Mouse (Mus musculus) MEL-GATA-1-ER (cell line): ENCODE results near the gene Btd.
"Not testable (repeated sequence)": the region's sequence is repeated elsewhere in the genome, so short reads cannot be mapped to it uniquely, and the experiment has no call there.

Experiments used
- DNase-seq: peaks from one replicate; pipeline ENCODE4 v3.0.0-alpha.2; 2012; ENCODE audit warnings: low read depth; ENCODE audit errors: extremely low read depth

The Btd gene

GRCm38 (mm10) chr14:31640890-31641505, at the start of gene Btd, which contains the start of gene Hacl1:
Gene Btd (plus strand): TSS chr14:31641028.
Gene Hacl1 (minus strand): TSS chr14:31641286.
- peak; percentile 96 for DNase-seq

- no peak for DNase-seq
Measured at GRCm38 (mm10) chr14:31591243-31591642, 49.6 kb upstream of the Btd start, which contains the start of gene Colq. Gene Colq (minus strand): TSS chr14:31591343.

GRCm38 (mm10) chr14:31593036-31593435, 47.8 kb upstream of the Btd start:
- peak; percentile 59 for DNase-seq

- no peak for DNase-seq
Measured at GRCm38 (mm10) chr14:31594693-31595092, 46.1 kb upstream of the Btd start.

- no peak for DNase-seq
Measured at GRCm38 (mm10) chr14:31596408-31596807, 44.4 kb upstream of the Btd start.

DNA sequence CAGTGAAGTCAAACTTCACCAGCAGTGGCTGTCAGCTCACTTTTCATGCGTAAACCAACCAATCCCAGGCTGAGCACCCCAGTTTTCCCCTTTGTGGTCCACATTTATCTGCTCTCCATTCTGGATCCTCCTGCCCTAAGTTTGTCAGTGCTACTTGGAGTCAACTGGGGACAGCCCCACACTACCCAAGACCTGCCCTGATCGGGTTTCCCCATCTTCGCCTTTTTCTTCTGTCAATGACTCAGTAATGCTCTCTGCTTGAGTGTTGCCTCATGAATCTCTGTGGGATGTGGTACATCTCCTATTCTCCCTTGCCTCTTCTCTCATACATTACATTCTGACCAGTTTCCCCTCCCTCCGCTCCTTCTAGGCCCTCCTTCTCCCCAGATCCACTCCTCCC, 43.4 kb upstream of the Btd start:
- DNase-seq = no peak

DNA sequence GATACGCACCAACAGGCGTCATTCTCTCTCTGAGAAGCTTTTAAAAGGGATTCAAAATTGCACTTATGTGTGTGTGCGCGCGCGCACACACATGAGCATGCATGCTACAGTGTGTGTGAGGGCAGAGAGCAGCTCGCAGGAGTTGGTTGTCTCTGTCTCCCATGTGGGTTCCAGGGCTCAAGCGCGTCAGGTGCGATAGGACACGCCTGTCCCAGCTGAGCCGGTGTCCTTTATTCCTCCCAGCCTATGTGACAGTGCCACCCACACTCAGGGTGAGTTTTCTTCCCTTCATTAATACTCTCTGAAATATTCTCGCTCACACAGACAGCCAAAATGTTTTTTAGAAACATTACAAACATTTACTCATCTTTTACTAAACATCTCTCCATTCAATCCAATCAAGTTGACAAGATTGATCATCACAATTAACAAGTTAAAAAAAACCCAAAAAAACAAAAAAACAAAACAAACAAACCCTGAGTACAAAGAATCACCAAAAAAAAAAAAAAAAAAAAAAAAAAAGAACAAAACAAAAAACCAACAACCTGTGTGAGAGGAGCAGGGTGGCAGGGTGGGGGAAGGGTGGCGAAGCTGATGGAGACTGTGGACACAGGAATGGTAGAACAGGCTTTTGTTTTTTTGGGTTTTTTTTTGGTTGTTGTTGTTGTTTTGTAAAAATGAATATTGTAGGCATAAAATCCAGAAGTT, 38.8 kb upstream of the Btd start:
- DNase-seq = no peak

DNA sequence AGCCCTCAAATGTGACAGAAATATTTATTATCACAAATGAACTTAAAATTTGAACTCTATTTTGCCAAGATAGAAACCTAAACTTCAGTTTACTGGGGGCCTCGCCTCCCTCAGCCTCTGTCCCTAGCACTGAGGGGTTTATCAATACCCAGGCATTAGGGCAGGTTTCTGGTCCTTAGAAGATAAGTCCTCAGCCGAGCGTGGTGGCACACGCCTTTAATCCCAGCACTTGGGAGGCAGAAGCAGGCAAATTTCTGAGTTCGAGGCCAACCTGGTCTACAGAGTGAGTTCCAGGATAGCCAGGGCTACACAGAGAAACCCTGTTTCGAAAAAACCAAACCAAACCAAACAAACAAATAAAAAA, 38.2 kb upstream of the Btd start:
- not testable (repeated sequence) for DNase-seq

GRCm38 (mm10) chr14:31604916-31605315, 35.9 kb upstream of the Btd start:
- no peak for DNase-seq

GRCm38 (mm10) chr14:31605514-31605913, 35.3 kb upstream of the Btd start:
- DNase-seq = no peak

- no peak for DNase-seq
Measured at GRCm38 (mm10) chr14:31611986-31612385, 28.8 kb upstream of the Btd start.

DNA sequence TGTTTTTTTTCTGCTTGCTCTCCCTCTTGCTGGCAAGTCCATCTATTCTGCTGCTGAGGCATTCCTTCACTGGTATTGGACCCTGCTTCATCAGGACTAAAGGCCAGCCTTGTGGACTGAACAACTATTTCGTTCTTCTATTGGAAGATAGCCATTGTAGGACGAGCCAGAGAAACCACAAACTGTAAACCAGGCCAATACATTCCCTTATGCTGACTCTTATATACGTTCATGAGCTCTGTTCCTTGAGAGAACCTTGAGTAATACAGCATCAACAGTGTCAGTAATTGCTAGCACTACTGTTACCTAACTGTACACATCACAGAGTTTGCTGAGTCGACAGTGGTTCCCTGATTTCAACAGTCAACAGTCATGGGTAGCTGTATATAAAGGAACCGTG, 27.2 kb upstream of the Btd start:
- DNase-seq = no peak

DNA sequence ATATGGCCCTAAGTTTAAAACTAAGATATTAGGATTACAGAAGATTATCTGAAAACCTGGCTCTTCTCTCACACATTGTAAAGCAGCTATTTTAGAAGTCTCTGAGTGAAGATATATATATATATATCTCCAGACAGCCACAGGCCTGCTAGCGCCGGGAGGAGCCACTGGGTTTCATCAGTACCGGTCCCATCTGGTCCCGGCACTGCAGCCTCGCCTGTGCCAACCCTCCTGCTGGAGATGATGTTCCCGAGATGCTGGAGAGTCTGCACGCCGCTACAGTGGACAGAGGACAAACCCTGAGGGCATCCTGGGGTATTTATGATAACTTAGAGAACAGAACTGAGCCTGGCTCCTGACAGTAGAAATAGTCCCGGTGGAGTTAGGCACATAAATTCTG, 23.6 kb upstream of the Btd start:
- DNase-seq = no peak

DNA sequence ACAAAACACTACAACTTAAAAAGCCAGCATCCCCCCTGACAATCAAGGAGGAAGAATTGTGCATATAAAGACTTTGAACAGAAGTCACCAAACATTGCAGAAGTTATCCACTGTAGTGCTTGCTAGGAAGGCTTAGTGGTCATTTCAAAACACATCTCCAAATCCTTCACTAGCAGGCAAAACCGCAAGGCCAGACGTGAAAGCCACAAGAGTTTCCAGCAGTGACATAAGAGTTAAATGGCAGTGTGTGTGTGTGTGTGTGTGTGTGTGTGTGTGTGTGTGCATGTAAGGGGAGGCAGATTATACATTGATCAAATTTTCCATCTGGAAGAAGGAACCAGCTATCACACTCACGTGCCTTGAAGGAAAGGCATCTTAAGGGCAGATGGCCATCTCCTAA, 22.8 kb upstream of the Btd start:
- no peak for DNase-seq

- no peak for DNase-seq
Measured at GRCm38 (mm10) chr14:31620591-31621223, 20.1 kb upstream of the Btd start.

- DNase-seq = no peak
Measured at GRCm38 (mm10) chr14:31622748-31623147, 18.1 kb upstream of the Btd start.

DNA sequence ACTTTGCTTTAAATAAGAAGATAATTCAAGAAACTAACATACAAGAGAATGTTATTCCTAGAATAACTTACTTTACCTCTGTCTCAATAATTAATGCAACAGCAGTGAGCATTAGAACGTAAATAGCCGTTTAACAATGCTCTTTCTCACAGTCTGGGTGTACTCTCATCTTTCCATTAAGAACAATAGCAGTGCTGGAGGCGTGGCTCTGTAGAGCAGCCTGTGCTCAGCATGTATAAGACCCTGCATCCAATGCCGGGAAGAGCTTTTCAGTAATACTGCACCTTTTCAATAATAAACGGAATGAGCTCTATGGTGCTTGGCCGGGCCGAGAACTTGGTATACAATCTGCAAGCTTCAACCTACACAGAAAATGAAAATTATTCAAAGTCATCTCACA, 10.2 kb upstream of the Btd start:
- no peak for DNase-seq

- DNase-seq = no peak
Measured at GRCm38 (mm10) chr14:31640346-31640889, 410 bp upstream of the Btd start, which contains the start of gene Gm49387. Gene Gm49387 (minus strand): TSS chr14:31640878.

DNA sequence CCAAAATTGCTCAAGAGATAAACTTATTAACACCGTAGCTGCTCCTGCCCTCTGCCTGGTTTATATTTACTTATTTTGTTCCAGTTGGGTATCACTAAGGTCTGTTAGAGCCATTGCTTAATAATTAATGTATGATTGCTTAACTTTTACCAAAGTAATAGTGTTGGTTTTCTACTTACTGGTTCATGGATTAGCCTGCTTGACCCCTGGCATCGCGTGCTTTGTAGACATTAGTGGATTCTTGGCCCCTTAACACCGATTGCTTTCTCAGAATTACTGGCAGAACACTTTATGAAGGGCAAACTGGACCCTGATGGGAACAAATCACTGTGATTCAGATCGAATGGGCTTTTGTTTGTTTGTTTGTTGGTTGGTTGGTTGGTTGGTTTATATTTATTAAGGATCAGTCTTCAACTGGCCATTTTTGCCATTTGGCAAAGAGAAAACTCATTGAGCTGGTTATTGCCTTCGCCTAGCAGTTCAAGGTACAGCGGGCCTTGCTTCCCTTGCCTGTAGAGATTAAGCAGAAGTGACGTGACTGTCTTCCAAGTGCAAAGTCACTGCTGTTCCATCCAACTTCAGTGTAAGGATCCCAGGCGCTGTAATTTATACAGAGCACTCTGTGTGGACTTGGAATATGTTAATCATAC, 803 bp downstream of the Btd start:
- DNase-seq = no peak

- DNase-seq = no peak
Measured at GRCm38 (mm10) chr14:31644183-31644830, 3.5 kb downstream of the Btd start.

- peak; percentile 54 for DNase-seq
Measured at GRCm38 (mm10) chr14:31644931-31645547, 4.2 kb downstream of the Btd start.
